Mouse (Mus musculus): ENCODE measurements around the gene Glod4. TPM values are rescaled to one million over a fixed set of nuclear protein-coding genes. Genes with fewer than 3 reads are reported as not detected.

Gene Glod4
- polyA plus RNA-seq, 1 experiment from 2014 or later, result 116 TPM

DNA sequence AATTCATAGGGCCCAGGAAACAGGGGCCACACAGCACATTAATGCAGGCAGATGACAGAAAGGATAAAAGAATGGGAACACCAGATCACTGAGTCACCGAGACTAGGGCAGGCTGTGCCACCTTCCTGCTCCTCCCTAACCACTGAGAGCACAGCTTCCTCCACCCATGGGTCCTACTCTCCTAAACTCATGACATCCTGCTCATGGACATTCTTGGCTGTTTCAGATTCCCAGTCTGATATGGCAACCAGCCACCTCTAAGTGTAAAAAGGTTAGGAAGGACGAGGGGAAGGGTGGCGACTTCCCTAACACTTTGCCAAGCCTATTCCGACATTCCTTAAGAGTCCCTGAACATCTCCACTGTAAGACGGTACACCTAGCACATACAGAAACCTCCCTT lies 112.7 kb downstream of the Glod4 start:
- Histone ChIP-seq H3K9ac (replicated peaks) (no peak overlapping the region), H3K4me1 (no peaks in the 10 kb centered on the region), H3K4me2 (replicated peaks) (no peak overlapping the region), H3K9me3 (no peaks in the 10 kb centered on the region), H3K27ac (replicated peaks) (no peak overlapping the region), H3K4me3 (no peak overlapping the region), H3K27me3 (no peaks in the 10 kb centered on the region), H3K36me3 (peaks cover 40% of the 10 kb centered on the region)
- ATAC-seq (ENCODE audit: low FRiP score, low read depth), result no peak
- 90% methylated on average over 5 of the region's 5 CpGs for WGBS

GRCm38 (mm10) chr11:76125386-76125785 lies 118.1 kb downstream of the Glod4 start:
- ATAC-seq (ENCODE audit: low FRiP score, low read depth), result no peak
- no peak overlapping the region for H3K9ac ChIP-seq (replicated peaks)
- no peak overlapping the region for H3K27ac ChIP-seq (replicated peaks)
- no peak overlapping the region for H3K4me2 ChIP-seq (replicated peaks)
- H3K4me3 ChIP-seq, result no peak overlapping the region
- no peaks in the 10 kb centered on the region for H3K9me3 ChIP-seq
- H3K4me1 ChIP-seq, result no peaks in the 10 kb centered on the region
- 89% methylated on average over 8 of the region's 8 CpGs for WGBS
- no peaks in the 10 kb centered on the region for H3K27me3 ChIP-seq
- peaks cover 16% of the 10 kb centered on the region for H3K36me3 ChIP-seq

DNA sequence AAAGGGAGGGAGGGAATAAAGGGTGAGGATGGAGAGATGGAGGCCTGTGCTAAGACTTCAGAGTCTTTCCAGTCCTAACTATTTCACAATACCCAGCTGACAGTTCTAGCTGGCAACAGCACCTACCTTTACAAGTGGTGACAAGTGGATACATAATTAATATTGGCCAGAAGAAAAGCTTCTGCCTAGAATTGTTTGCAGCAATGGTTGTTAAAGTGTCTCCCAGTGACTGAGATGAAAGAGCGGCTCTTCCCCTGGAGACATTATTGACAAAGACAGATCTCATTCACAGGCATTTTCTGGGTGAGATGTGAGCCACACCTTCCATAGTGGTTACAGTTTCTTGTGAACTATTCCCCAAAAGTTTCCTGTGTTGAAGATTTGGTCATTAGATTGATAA lies 120.0 kb downstream of the Glod4 start:
- H3K9me3 ChIP-seq, result no peaks in the 10 kb centered on the region
- ATAC-seq (ENCODE audit: low FRiP score, low read depth), result no peak
- 91% methylated on average over 1 of the region's 1 CpGs for WGBS

GRCm38 (mm10) chr11:76122571-76122970 lies 121.0 kb downstream of the Glod4 start:
- peaks cover 19% of the 10 kb centered on the region for H3K36me3 ChIP-seq
- 95% methylated on average over 2 of the region's 2 CpGs for WGBS
- no peaks in the 10 kb centered on the region for H3K27me3 ChIP-seq
- H3K9ac ChIP-seq (replicated peaks), result no peak overlapping the region
- no peak overlapping the region for H3K4me3 ChIP-seq
- no peaks in the 10 kb centered on the region for H3K9me3 ChIP-seq
- ATAC-seq (ENCODE audit: low FRiP score, low read depth), result no peak
- H3K27ac ChIP-seq (replicated peaks), result no peak overlapping the region
- H3K4me2 ChIP-seq (replicated peaks), result no peak overlapping the region
- H3K4me1 ChIP-seq, result no peaks in the 10 kb centered on the region

More for the DNA sequence above, 120.0 kb downstream of the Glod4 start:
- H3K27me3 ChIP-seq, result no peaks in the 10 kb centered on the region
- no peak overlapping the region for H3K27ac ChIP-seq (replicated peaks)
- no peaks in the 10 kb centered on the region for H3K4me1 ChIP-seq
- no peak overlapping the region for H3K4me3 ChIP-seq
- H3K9ac ChIP-seq (replicated peaks), result no peak overlapping the region
- H3K36me3 ChIP-seq, result peaks cover 16% of the 10 kb centered on the region
- no peak overlapping the region for H3K4me2 ChIP-seq (replicated peaks)

DNA sequence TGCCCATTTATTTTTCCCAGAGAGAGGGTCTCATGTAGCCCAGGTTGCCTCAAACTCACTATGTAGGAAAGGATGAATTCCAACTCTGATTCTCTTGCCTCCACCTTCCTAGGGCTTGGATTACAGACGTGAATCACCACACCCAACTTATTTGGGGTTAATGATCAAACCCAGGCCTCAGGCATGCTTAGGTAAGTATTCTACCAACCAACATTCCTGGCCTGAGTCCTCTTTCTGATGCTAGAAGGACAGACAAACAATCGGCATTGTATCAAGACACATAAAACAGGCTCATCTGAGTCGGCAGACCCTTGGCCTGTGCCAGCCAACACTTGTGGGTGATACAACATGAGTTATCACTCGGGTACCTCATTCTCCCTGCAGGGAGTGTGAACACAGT lies 122.4 kb downstream of the Glod4 start:
- H3K9ac ChIP-seq (replicated peaks), result no peak overlapping the region
- no peaks in the 10 kb centered on the region for H3K27me3 ChIP-seq
- no peaks in the 10 kb centered on the region for H3K9me3 ChIP-seq
- ATAC-seq (ENCODE audit: low FRiP score, low read depth), result no peak
- 92% methylated on average over 4 of the region's 4 CpGs for WGBS
- no peak overlapping the region for H3K4me2 ChIP-seq (replicated peaks)
- H3K4me1 ChIP-seq, result no peaks in the 10 kb centered on the region
- H3K27ac ChIP-seq (replicated peaks), result no peak overlapping the region
- no peak overlapping the region for H3K4me3 ChIP-seq
- H3K36me3 ChIP-seq, result peaks cover 32% of the 10 kb centered on the region

GRCm38 (mm10) chr11:76120407-76120901 lies 123.1 kb downstream of the Glod4 start:
- WGBS, result 73% methylated on average over 10 of the region's 10 CpGs
- Histone ChIP-seq H3K9ac (replicated peaks) (no peak overlapping the region), H3K4me3 (no peak overlapping the region), H3K36me3 (peaks cover 34% of the 10 kb centered on the region), H3K27me3 (no peaks in the 10 kb centered on the region), H3K4me2 (replicated peaks) (no peak overlapping the region), H3K9me3 (no peaks in the 10 kb centered on the region), H3K4me1 (no peaks in the 10 kb centered on the region), H3K27ac (replicated peaks) (no peak overlapping the region)
- ATAC-seq (ENCODE audit: low FRiP score, low read depth), result no peak

GRCm38 (mm10) chr11:76110416-76110815 lies 133.1 kb downstream of the Glod4 start:
- no peak for ATAC-seq (ENCODE audit: low FRiP score, low read depth)
- H3K27me3 ChIP-seq, result no peaks in the 10 kb centered on the region
- no peaks in the 10 kb centered on the region for H3K4me1 ChIP-seq
- no peak overlapping the region for H3K4me2 ChIP-seq (replicated peaks)
- H3K4me3 ChIP-seq, result no peak overlapping the region
- H3K36me3 ChIP-seq, result peaks cover 20% of the 10 kb centered on the region
- H3K9me3 ChIP-seq, result no peaks in the 10 kb centered on the region
- H3K9ac ChIP-seq (replicated peaks), result no peak overlapping the region
- 93% methylated on average over 3 of the region's 3 CpGs for WGBS
- no peak overlapping the region for H3K27ac ChIP-seq (replicated peaks)

DNA sequence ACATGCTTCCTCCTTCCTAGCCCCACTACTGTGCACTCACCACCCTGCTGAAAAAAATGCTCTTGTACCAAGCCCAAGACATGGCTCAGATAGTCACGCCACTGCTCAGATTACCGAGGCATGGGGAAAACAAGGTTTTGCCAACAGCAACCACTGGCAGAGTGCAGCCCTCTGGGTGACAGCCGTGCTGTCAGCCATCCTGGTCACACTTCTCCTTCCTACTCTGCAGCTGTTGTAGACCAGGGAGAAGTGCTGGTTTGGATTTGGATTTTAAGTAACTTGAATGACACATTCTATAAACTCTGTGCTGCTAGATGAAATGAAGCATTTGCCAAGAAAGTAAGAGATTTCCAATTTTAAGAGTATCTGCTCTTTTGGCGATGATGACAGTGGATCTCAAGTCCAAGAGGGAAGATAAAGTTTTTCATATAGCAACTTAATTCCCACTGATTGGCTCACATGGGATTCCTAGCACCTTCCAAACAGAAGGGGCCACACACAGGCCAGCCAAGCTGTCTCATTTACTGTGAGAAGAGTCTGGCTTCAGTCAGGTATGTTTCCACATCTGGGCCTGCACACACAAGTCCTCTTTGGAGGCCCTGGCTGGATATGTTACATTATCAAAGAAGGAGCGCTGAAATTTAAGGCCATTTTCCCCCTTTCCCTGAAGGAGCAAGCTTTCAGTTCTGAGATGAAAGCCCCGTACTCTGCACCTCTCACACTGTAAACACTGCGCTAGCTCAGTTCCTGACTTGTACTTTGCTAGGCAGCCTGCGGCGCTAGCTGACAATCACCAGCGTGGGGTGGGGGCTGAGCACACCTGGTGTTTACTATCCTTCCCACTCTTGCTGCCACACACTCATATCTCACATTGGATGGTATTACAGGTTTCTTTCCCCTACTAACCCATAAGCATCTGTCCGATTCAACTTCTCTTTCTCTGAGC lies 136.7 kb downstream of the Glod4 start:
- Histone ChIP-seq H3K4me3 (no peak overlapping the region), H3K27ac (replicated peaks) (no peak overlapping the region), H3K4me1 (no peaks in the 10 kb centered on the region), H3K27me3 (no peaks in the 10 kb centered on the region), H3K4me2 (replicated peaks) (no peak overlapping the region), H3K9ac (replicated peaks) (no peak overlapping the region), H3K36me3 (peaks cover 10% of the 10 kb centered on the region), H3K9me3 (no peaks in the 10 kb centered on the region)
- no peak for ATAC-seq (ENCODE audit: low FRiP score, low read depth)
- WGBS, result 89% methylated on average over 11 of the region's 11 CpGs

DNA sequence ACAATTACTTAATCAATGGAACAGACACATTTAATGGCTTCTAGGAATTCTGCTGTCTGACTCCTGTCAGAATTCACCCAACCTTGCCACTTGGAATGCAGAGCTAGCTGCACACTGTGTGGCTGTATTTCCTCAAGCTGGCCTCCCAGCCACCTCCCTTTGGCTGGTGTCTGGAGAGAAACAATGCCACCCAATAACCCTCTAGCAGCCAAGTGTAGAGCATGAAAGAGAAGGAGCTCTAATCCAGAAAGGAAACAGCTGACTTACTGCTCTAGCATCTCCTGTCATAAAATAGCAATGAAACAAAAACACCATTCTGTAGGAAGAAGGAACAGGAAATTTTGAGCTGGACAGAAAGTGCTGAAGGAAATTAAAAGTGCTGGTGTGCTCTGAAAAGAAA lies 142.4 kb downstream of the Glod4 start:
- Histone ChIP-seq H3K9ac (replicated peaks) (no peak overlapping the region), H3K4me3 (no peak overlapping the region), H3K4me2 (replicated peaks) (no peak overlapping the region), H3K4me1 (no peaks in the 10 kb centered on the region), H3K9me3 (no peaks in the 10 kb centered on the region), H3K36me3 (peaks cover 23% of the 10 kb centered on the region), H3K27me3 (no peaks in the 10 kb centered on the region), H3K27ac (replicated peaks) (no peak overlapping the region)
- no peak for ATAC-seq (ENCODE audit: low FRiP score, low read depth)

GRCm38 (mm10) chr11:76099193-76099975 lies 144.1 kb downstream of the Glod4 start:
- Histone ChIP-seq H3K36me3 (peaks cover 17% of the 10 kb centered on the region; the same call in 1 of the 2 replicates), H3K4me2 (replicated peaks) (no peak overlapping the region), H3K4me3 (no peak overlapping the region), H3K9me3 (no peaks in the 10 kb centered on the region), H3K9ac (replicated peaks) (no peak overlapping the region), H3K4me1 (no peaks in the 10 kb centered on the region), H3K27me3 (no peaks in the 10 kb centered on the region), H3K27ac (replicated peaks) (no peak overlapping the region)
- WGBS, result 76% methylated on average over 4 of the region's 4 CpGs
- ATAC-seq (ENCODE audit: low FRiP score, low read depth), result no peak

DNA sequence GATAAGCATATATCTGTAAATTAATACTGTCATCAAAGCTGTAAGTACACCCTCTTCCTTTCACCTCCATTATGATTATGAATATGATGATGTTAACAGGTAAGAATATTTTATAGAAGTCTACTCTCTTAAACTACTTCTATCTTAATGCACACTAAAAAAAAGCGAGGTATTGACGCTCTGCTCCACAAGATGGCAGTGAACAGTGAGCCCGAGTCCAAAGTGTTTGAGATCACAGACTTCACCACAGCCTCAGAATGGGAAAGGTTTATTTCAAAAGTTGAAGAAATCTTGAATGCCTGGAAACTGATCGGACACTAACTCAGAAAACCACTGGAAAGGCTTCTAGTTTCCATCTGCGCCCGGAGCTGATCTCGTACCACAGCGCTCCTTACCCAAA lies 149.9 kb downstream of the Glod4 start:
- Histone ChIP-seq H3K27me3 (no peaks in the 10 kb centered on the region), H3K4me3 (no peak overlapping the region), H3K4me1 (no peaks in the 10 kb centered on the region), H3K9me3 (no peaks in the 10 kb centered on the region), H3K27ac (replicated peaks) (no peak overlapping the region), H3K36me3 (peaks cover 18% of the 10 kb centered on the region), H3K9ac (replicated peaks) (no peak overlapping the region), H3K4me2 (replicated peaks) (no peak overlapping the region)
- WGBS, result 94% methylated on average over 8 of the region's 8 CpGs
- no peak for ATAC-seq (ENCODE audit: low FRiP score, low read depth)

GRCm38 (mm10) chr11:76089776-76090175 lies 153.7 kb downstream of the Glod4 start:
- Histone ChIP-seq H3K4me1 (no peaks in the 10 kb centered on the region), H3K27ac (replicated peaks) (no peak overlapping the region), H3K9ac (replicated peaks) (no peak overlapping the region), H3K4me2 (replicated peaks) (no peak overlapping the region), H3K9me3 (no peaks in the 10 kb centered on the region), H3K4me3 (no peak overlapping the region), H3K27me3 (no peaks in the 10 kb centered on the region), H3K36me3 (peaks cover 29% of the 10 kb centered on the region)
- no peak for ATAC-seq (ENCODE audit: low FRiP score, low read depth)
- 91% methylated on average over 6 of the region's 6 CpGs for WGBS
